Mouse (Mus musculus): Measurements from ENCODE around the gene Aatf. TPM values are rescaled to one million over a fixed set of nuclear protein-coding genes. Genes with fewer than 3 reads are reported as not detected.

The Aatf gene
- polyA plus RNA-seq, 1 experiment from 2014 or later: 44.7 TPM

GRCm38 (mm10) chr11:84481661-84482060 is 31.7 kb downstream of the Aatf start:
- H3K4me2 ChIP-seq: no peak overlapping the region
- no peaks in the 10 kb centered on the region for H3K36me3 ChIP-seq
- H3K9ac ChIP-seq: no peak overlapping the region
- H3K4me1 ChIP-seq (replicated peaks): peaks cover under 1% of the 10 kb centered on the region; the same call in 1 of the 2 replicates
- no peaks in the 10 kb centered on the region for H3K27me3 ChIP-seq
- no peaks in the 10 kb centered on the region for H3K9me3 ChIP-seq (replicated peaks)
- no peak overlapping the region for H3K4me3 ChIP-seq (replicated peaks)
- ATAC-seq (ENCODE audit: low read depth): no peak
- H3K27ac ChIP-seq: no peak overlapping the region
- 79% methylated on average over 7 of the region's 7 CpGs for WGBS (ENCODE audit: insufficient replicate concordance)
- no peak for DNase-seq

- no peak overlapping the region for H3K9ac ChIP-seq
- ATAC-seq (ENCODE audit: low read depth) (no peak), DNase-seq (no peak)
- peaks cover 4% of the 10 kb centered on the region; the same call in 1 of the 2 replicates for H3K4me1 ChIP-seq (replicated peaks)
- H3K4me3 ChIP-seq (replicated peaks): no peak overlapping the region
- no peaks in the 10 kb centered on the region for H3K9me3 ChIP-seq (replicated peaks)
- H3K27ac ChIP-seq: no peak overlapping the region
- H3K36me3 ChIP-seq: no peaks in the 10 kb centered on the region
- H3K4me2 ChIP-seq: no peak overlapping the region
- 71% methylated on average over 3 of the region's 3 CpGs for WGBS (ENCODE audit: insufficient replicate concordance)
- no peaks in the 10 kb centered on the region for H3K27me3 ChIP-seq
These were observed 32.9 kb downstream of the Aatf start for GRCm38 (mm10) chr11:84480451-84480850.

- ATAC-seq (ENCODE audit: low read depth) (no peak), DNase-seq (no peak)
- Histone ChIP-seq H3K4me2 (no peak overlapping the region), H3K36me3 (peaks cover 10% of the 10 kb centered on the region), H3K4me3 (replicated peaks) (no peak overlapping the region), H3K4me1 (replicated peaks) (peaks cover 13% of the 10 kb centered on the region), H3K27me3 (no peaks in the 10 kb centered on the region), H3K27ac (no peak overlapping the region), H3K9ac (no peak overlapping the region), H3K9me3 (replicated peaks) (no peaks in the 10 kb centered on the region)
- 74% methylated on average over 2 of the region's 2 CpGs for WGBS (ENCODE audit: insufficient replicate concordance)
These were observed 36.7 kb downstream of the Aatf start for GRCm38 (mm10) chr11:84476641-84477040.

GRCm38 (mm10) chr11:84475991-84476390 is 37.3 kb downstream of the Aatf start:
- no peak overlapping the region for H3K27ac ChIP-seq
- no peaks in the 10 kb centered on the region for H3K9me3 ChIP-seq (replicated peaks)
- no peaks in the 10 kb centered on the region for H3K27me3 ChIP-seq
- DNase-seq (no peak), ATAC-seq (ENCODE audit: low read depth) (no peak)
- WGBS (ENCODE audit: insufficient replicate concordance): 75% methylated on average over 4 of the region's 4 CpGs
- no peak overlapping the region for H3K4me2 ChIP-seq
- peaks cover 11% of the 10 kb centered on the region for H3K36me3 ChIP-seq
- no peak overlapping the region for H3K4me3 ChIP-seq (replicated peaks)
- peaks cover 13% of the 10 kb centered on the region for H3K4me1 ChIP-seq (replicated peaks)
- no peak overlapping the region for H3K9ac ChIP-seq

DNA sequence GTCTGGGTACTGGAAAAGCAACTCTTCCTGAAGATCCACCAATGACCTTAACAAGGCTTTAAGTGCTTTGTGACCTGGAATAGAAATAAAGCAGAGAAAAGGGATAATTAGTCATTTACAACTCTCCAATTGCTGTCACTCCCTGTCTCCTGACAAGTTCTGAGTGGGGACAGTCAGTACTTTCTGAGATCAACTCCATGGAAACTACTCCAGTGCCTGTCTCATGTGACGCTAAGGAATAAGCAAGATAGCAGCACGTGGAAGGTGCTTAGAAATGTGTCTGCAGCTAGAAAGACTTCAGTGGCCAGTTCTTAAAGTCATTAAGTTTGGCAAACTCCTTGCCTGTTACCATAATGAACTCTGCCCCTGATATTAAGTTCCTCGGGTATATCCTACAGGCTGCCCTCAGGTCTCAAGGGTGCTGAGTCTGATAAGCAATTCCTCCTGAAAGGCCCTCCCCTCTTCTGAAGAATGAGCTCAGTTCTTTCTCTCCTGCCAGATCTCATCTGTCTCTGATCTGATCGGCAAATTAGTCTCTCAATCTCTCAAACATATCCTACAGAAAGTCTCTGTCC is 40.1 kb downstream of the Aatf start:
- Histone ChIP-seq H3K4me3 (replicated peaks) (no peak overlapping the region), H3K4me1 (replicated peaks) (peaks cover 13% of the 10 kb centered on the region), H3K27me3 (no peaks in the 10 kb centered on the region), H3K36me3 (peaks cover 31% of the 10 kb centered on the region), H3K27ac (no peak overlapping the region), H3K9me3 (replicated peaks) (no peaks in the 10 kb centered on the region), H3K9ac (no peak overlapping the region), H3K4me2 (no peak overlapping the region)
- ATAC-seq (ENCODE audit: low read depth): no peak
- DNase-seq: no peak
- WGBS (ENCODE audit: insufficient replicate concordance): 54% methylated on average over 4 of the region's 4 CpGs

DNA sequence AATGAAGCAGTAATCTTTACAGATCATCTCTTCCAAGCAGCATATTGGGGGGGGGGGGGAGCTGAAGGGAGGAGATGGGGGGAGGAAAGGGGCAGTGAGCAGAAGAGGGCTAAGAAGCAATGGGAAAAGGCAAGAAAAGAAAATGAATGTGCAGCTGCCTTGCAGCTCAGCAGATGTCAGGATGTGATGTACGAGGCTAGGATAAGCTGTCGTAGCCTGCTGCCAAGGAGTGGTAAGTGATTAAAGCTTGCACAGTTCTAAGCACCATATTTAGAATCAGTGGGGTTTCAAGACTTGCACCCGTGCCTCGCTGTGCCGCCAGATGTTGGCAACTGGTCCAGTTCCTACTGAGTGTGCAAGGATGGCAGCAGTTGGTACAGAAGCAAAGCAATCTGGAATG is 48.8 kb downstream of the Aatf start:
- no peak for DNase-seq

DNA sequence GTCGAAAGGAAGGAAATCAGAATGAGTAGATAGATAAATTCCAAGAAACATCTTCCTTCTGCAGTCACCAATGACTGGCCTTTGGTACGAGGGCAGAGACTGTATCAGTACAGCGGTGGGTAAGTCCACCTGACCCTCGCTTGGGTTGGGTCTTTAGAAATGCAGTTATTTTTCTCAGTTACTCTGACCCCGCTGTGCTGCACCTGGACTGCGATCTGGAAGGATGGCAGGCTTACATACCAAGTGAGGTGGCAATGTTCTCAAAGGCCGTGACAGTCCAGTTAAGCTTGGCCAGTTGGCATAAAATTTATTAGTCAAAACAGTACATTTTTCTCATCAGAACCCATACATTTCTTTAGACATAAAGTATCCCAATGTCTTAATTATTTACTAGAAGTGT is 59.4 kb downstream of the Aatf start:
- no peak overlapping the region for H3K4me2 ChIP-seq
- ATAC-seq (ENCODE audit: low read depth) (no peak), DNase-seq (no peak)
- H3K9ac ChIP-seq: no peak overlapping the region
- H3K27ac ChIP-seq: no peak overlapping the region
- peaks cover 15% of the 10 kb centered on the region for H3K4me1 ChIP-seq (replicated peaks)
- no peak overlapping the region for H3K4me3 ChIP-seq (replicated peaks)
- no peaks in the 10 kb centered on the region for H3K27me3 ChIP-seq
- 81% methylated on average over 7 of the region's 7 CpGs for WGBS (ENCODE audit: insufficient replicate concordance)
- H3K9me3 ChIP-seq (replicated peaks): no peaks in the 10 kb centered on the region
- peaks cover 4% of the 10 kb centered on the region; the same call in 1 of the 2 replicates for H3K36me3 ChIP-seq

More for the DNA sequence above, 48.8 kb downstream of the Aatf start:
- no peak overlapping the region for H3K27ac ChIP-seq
- peaks cover 41% of the 10 kb centered on the region for H3K36me3 ChIP-seq
- no peaks in the 10 kb centered on the region for H3K9me3 ChIP-seq (replicated peaks)
- no peak overlapping the region for H3K9ac ChIP-seq
- no peaks in the 10 kb centered on the region for H3K27me3 ChIP-seq
- WGBS (ENCODE audit: insufficient replicate concordance): 75% methylated on average over 5 of the region's 5 CpGs
- no peaks in the 10 kb centered on the region for H3K4me1 ChIP-seq (replicated peaks)
- H3K4me3 ChIP-seq (replicated peaks): no peak overlapping the region
- no peak overlapping the region for H3K4me2 ChIP-seq
- no peak for ATAC-seq (ENCODE audit: low read depth)

- H3K27me3 ChIP-seq: no peaks in the 10 kb centered on the region
- DNase-seq: no peak
- peaks cover 17% of the 10 kb centered on the region for H3K4me1 ChIP-seq (replicated peaks)
- WGBS (ENCODE audit: insufficient replicate concordance): 69% methylated on average over 4 of the region's 4 CpGs
- H3K4me3 ChIP-seq (replicated peaks): no peak overlapping the region
- peaks cover 38% of the 10 kb centered on the region for H3K36me3 ChIP-seq
- peak; percentile 74 for ATAC-seq (ENCODE audit: low read depth)
- H3K27ac ChIP-seq: peak overlapping the region; percentile 65
- H3K4me2 ChIP-seq: no peak overlapping the region
- H3K9me3 ChIP-seq (replicated peaks): no peaks in the 10 kb centered on the region
- H3K9ac ChIP-seq: no peak overlapping the region
These were observed 70.6 kb downstream of the Aatf start for GRCm38 (mm10) chr11:84442554-84443331.

GRCm38 (mm10) chr11:84440402-84440801 is 72.9 kb downstream of the Aatf start:
- Histone ChIP-seq H3K4me2 (no peak overlapping the region), H3K9me3 (replicated peaks) (no peaks in the 10 kb centered on the region), H3K4me1 (replicated peaks) (peaks cover 31% of the 10 kb centered on the region), H3K27me3 (no peaks in the 10 kb centered on the region), H3K9ac (no peak overlapping the region), H3K36me3 (peaks cover 47% of the 10 kb centered on the region), H3K27ac (no peak overlapping the region), H3K4me3 (replicated peaks) (no peak overlapping the region)
- ATAC-seq (ENCODE audit: low read depth) (no peak), DNase-seq (no peak)
- 84% methylated on average over 3 of the region's 3 CpGs for WGBS (ENCODE audit: insufficient replicate concordance)

DNA sequence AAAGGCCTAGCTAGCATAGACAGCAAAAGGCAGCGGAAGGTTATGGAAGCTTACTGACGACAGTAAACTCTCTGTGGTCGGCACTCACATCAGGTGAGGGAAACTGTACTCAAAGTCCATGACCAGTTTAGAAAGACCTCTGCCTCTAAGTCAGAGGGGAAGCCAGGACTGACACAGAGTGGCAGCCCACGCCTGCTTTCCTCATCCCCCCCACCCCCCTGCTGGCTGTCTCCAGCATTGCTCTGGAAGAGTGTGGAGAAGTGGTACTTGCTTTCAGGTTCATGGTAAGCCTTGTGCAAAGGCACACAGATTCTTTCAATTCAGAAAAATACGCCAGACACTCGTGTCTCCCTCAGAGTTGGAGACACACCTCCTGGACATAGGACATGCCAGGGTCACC is 78.4 kb downstream of the Aatf start:
- DNase-seq (no peak), ATAC-seq (ENCODE audit: low read depth) (no peak)
- H3K9ac ChIP-seq: no peak overlapping the region
- no peak overlapping the region for H3K4me2 ChIP-seq
- no peak overlapping the region for H3K27ac ChIP-seq
- peaks cover 26% of the 10 kb centered on the region for H3K4me1 ChIP-seq (replicated peaks)
- peaks cover 35% of the 10 kb centered on the region for H3K36me3 ChIP-seq
- 66% methylated on average over 6 of the region's 6 CpGs for WGBS (ENCODE audit: insufficient replicate concordance)
- H3K27me3 ChIP-seq: no peaks in the 10 kb centered on the region
- no peaks in the 10 kb centered on the region for H3K9me3 ChIP-seq (replicated peaks)
- no peak overlapping the region for H3K4me3 ChIP-seq (replicated peaks)

DNA sequence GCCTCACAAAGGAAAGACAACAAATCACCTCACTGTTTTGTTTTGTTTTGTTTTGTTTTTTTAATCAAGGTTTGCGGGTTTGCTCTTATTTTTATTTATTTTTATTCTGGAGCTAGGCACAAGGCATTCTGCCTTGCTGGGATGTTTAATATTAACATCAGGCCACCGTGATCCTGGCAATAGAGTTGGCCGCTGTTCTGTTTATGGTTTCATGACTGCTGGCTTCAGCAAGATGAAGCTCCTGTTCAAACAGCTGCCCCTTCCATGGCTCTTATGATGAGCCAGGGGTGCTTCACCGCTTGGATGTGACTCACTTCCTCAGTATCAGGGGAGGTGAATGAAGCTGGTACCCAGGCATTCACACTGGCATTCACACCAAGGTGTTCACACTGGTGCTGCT is 83.0 kb downstream of the Aatf start:
- Histone ChIP-seq H3K27ac (no peak overlapping the region), H3K9me3 (replicated peaks) (no peaks in the 10 kb centered on the region), H3K4me2 (no peak overlapping the region), H3K9ac (no peak overlapping the region), H3K4me1 (replicated peaks) (no peaks in the 10 kb centered on the region), H3K36me3 (peaks cover 13% of the 10 kb centered on the region), H3K4me3 (replicated peaks) (no peak overlapping the region), H3K27me3 (no peaks in the 10 kb centered on the region)
- DNase-seq (no peak), ATAC-seq (ENCODE audit: low read depth) (no peak)
- 83% methylated on average over 4 of the region's 4 CpGs for WGBS (ENCODE audit: insufficient replicate concordance)

GRCm38 (mm10) chr11:84429581-84429980 is 83.7 kb downstream of the Aatf start:
- no peak overlapping the region for H3K27ac ChIP-seq
- no peaks in the 10 kb centered on the region for H3K4me1 ChIP-seq (replicated peaks)
- no peaks in the 10 kb centered on the region for H3K27me3 ChIP-seq
- no peak overlapping the region for H3K4me2 ChIP-seq
- H3K9ac ChIP-seq: no peak overlapping the region
- no peak overlapping the region for H3K4me3 ChIP-seq (replicated peaks)
- no peaks in the 10 kb centered on the region for H3K9me3 ChIP-seq (replicated peaks)
- peaks cover 16% of the 10 kb centered on the region for H3K36me3 ChIP-seq
- WGBS (ENCODE audit: insufficient replicate concordance): 88% methylated on average over 1 of the region's 1 CpGs
- ATAC-seq (ENCODE audit: low read depth) (no peak), DNase-seq (no peak)
